Mouse (Mus musculus): ENCODE measurements around the gene Plekhf1.

Gene Plekhf1

DNA sequence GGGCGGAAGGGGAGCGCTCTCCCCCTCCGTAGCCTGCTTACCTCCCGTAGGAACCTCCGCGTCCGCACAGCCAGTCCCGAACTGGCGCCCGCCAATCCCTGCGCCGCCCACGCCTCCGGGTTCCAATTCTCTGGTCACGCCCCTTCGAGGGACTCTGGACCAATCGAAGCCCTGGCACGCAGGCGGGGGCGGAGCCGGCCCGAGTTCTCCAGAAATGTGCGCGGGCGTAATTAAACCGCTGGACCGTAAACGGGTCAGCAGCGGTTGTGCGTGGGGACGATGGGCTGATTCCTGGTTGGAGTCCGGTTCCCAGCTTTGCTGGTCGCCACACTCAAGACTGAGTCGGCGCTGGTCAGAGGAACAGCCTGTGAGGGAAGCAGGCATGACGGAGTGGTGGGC, at the start of gene Plekhf1:
Plekhf1 (minus strand) TSS at position 117 of the 399 bp plus-strand sequence.
- peak; percentile 89 for DNase-seq (ENCODE audit: low read depth)

DNA sequence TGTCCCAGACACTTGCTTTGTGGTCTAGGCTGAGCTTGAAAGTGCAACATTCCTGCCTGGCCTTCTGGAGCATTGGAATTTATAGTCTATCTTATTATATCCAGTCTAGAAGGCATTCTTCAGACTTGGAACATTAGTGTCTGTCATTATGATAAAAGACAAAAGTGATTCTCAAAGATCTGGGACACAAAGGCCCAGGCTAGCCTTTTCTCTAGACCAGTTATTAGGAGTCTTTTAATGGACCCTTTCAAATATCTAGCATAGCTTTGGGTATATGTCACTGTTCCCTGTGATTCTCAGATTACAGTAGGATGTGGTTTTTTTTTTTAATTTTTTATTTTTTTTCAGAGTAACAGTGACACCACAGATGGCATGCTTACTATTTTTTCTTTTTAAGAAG, 44.7 kb upstream of the Plekhf1 start:
- DNase-seq (ENCODE audit: low read depth) = no peak

DNA sequence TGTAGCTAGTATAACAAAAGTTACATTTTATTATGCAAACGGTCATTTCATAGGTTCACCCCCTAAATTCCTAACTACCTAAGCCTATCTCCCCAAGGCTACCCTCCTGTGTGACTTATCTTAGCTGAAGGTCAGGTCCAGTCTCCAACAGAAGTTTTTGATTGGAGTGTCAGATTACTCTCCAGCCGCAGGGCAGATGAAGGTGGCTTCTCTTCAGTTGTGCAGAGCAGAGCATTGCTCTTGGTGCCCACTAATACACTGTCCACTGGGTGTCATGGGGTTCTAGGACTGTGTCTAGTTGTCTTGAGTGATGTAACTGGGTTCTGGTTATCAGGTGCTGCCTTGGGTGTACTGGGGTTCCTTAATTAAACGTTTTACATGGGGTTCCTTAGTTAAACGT, 44.0 kb upstream of the Plekhf1 start:
- peak; percentile 20 for DNase-seq (ENCODE audit: low read depth)

DNA sequence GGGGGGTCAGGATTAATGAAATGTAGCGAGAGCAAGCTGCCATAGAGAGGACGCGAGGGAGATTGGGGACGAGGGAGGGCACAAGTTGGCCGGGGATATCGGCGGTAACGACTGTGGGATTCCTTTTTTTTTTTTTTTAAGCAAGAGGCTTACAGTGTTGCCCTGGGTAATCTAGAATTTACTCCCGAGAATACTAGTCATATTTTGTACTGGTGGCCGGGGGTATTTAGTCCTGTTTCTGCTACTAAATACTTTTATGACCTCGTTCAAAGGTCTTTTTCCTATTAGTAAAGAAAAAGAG, 43.6 kb upstream of the Plekhf1 start:
- DNase-seq (ENCODE audit: low read depth) = no peak

DNA sequence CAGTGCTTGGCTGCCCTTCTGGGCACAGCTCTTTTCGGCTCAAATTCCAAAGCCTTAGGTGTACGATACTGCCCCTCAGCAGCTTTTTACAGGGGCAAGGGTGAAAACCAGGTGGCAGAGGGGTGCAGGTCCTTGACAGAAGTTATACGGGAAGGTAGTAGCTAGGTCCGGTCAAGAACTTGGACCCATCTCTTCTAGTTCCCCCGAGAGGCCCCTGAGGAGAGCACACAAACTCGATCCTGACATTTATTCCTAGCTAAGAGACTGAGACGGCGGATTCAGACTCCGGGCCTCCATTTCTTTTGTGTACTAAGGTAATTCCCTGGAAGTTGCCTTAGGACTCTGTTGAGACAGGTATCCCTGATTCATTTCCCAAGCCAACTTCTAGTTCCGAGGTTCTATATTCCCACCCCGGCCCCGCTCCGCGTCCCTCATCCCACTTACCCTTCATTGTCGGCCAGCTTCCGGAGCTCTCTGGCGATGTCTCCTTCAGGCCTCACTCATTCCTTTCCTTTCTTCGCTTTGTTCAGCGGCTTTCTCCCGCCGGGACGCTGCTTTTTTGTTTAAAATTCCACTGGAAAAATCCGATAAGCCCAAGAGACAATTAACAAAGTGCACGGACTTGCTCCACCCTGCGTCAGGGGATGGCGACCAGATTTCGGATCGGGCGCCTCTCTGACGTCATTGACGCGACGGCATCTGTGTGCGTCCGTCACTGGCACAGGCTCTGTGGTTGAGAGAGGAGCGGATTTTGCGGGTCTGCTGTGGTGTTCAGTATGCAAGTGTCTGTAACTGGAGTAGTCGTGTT, 43.1 kb upstream of the Plekhf1 start, which contains the start of gene Pop4:
Pop4 (minus strand) TSS at position 721 of the 808 bp plus-strand sequence.
- peak; percentile 87 for DNase-seq (ENCODE audit: low read depth)

DNA sequence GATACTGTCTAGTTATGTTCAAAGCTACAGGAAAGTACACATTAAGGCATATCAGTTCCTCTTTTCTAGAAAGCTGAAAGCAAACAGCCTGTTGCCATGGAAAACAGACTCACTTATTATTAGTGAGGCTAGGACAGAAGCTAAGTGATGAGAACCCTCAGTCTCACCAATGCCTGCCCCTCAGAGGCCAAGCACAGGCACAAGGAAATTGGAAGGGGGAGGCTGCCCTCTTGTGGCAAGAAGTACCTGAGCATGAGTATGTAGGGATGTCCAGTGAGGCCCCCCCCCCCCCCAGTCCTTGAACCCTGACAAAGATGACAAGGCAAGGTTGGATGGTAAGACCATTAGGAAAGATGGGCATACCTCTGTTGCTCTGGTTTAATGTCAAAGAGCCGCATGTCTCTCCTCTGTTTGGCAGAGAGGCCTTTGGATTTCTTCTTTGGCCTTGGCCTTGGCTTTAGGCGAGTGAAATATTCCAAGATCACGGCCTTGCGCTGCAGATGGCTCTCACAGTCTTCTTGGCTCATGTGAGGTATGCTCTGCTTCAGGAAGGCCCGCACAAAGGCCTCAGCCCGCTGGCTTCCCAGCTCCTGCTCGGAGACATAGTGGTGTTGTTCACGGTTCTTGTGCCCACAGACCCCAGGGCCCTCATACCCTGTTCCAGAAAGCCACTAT, 39.3 kb upstream of the Plekhf1 start:
- peak; percentile 19 for DNase-seq (ENCODE audit: low read depth)

DNA sequence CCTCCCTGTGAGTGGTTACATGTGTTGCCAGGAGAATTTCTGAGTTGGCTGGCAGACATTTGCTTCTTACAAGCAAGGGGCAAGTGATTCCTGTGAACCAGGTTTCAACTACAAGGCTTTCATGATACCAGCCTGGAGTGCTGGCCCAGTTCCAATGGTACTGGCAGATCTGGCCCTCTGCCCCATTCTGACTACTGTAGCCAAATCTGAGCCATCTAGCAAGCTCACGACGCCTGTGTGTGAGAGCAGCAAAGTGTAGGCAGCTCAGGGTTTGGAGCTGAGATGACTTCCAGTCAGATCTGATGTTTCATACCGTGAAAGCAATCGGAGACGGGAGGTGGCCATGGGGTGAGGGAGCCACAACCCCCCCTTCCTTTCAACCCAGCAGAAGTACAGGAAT, 34.6 kb upstream of the Plekhf1 start:
- DNase-seq (ENCODE audit: low read depth) = no peak

DNA sequence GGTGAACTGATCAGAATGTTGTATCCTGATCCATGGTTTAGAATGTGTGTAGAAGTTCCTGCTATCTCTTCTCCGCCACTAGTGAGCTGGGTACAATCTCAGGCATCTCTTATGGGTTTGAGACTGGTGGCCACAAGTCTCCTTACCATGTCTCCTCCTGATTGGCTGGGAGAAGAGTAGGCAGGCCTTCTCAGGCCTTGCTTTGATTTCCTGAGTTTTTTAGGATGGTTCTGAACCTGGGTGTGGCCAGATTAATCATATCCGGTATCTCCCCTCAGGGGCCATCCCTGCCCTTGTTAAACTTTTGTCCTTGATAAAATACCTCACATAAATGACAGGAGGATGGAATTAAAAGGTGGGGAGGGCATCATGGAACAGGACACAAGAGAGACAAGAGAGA, 31.8 kb upstream of the Plekhf1 start:
- no peak for DNase-seq (ENCODE audit: low read depth)

DNA sequence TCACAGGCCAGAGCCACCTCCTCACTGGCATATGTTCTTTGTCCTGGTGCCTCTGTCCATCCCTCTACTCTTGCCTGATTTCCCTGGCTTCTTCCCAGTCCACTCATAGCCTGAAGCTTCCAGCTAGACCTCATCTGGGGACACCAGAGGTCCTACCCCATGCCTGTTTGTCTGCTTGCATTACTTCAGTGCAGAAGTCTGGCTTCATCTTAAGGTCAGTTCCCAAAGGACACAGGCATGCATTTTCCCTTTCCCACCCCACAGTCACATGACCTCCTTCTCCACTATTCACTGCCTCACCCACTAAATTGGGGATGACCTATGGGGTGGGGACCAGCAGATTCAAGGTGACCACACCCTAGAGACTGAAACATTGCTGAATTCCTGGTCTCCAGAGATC, 25.6 kb upstream of the Plekhf1 start:
- no peak for DNase-seq (ENCODE audit: low read depth)

DNA sequence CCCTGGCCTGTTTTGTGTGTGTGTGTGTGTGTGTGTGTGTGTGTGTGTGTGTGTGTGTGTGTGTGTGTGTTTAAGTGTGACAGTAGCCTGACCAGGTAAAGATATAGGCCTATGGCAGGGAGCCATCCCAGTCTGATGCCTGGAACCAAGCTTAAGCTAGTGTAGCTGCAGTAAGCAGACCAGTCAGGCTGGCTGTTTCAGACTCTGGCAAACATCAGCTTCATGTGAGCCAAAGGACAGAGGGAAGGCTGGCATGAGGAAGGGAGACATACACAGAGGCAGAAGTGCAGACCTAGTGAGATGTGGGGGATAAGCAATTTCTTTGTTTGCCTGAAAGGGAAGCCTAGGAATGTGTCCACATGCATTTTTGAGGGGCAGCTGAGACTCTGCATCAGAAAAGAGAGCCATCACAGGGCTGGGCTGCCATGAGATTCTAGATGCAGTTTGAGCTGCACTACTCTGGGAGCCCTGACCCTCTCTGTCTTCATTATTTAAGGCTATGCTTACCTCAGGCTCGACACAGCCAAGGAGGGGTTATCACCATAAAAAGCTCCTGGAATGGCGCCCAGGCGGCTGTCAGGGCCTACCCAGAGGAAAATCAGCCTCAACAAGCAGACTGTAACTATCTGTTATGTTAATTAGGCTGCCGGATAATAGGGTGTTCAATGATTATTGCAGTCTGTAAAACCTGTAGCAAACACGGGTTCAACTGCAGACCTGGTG, 23.8 kb upstream of the Plekhf1 start:
- no peak for DNase-seq (ENCODE audit: low read depth)

DNA sequence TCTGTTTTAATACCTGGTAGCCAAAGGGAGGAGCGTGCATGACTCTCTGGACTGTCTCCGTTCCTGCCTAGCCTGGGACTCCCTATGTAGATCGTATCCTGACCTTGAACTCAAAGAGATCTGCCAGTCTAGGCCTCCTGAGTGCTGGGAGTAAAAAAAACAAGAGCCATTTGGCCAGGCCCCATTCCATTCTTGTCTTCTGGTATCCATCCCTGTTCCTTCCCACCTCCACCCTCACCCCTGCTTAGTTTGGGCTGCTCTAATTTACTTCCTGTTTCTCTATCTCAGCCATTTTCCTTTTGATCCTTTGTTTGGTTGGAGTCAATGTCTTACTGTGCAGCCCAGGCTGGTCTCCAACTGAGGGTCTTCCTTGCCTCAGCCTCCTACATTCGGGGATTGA, 14.6 kb upstream of the Plekhf1 start:
- DNase-seq (ENCODE audit: low read depth) = no peak

DNA sequence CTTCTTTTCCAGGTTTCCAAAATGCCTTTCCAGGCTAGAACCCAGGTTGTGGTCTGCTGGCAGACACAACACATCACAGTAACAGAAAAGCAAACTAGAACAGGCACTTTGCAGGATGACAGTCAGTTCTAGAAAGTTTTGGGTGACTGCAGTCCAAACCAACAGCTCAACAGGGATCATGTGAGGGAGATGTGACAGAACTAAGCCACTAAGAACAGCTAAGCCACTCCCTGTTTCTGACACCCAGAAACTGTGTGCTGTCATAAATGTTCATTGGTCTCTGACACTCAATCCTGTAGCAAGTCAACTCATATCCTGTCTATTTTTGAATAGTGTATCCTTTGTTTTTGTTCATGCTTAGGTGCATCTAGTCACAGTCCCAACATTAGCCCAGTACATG, 9.3 kb upstream of the Plekhf1 start:
- no peak for DNase-seq (ENCODE audit: low read depth)

DNA sequence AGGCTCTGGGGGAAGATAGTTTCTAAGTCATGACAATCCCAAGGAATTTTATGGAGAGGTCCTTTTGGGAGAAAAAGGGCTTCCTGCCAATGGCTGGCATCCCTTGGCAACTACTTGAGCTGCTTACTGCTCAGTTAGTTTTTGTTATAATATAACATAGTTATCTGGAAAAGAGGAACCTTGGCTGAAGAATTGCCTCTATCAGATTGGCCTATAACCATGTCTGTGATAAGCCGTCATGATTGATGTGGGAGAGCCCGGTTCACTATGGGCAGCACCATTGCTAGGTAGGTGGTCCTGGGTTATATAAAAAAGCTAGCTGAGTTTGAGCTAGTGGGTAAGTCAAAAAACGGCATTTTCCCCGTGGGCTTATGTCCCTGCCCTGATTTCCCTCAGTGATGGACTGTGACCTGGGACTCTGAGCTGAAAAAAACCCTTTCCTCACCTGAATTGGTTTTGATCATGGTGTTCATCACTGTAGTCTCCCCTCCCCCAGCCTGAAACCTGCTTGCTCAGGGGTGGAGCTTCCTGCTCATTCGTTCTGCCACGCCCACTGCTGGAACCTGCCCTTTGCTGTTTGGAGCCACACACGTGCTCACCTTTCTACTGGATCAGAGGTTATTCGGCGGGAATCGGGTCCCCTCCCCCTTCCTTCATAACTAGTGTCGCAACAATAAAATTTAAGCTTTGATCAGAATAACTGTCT, 8.7 kb upstream of the Plekhf1 start:
- DNase-seq (ENCODE audit: low read depth) = no peak

DNA sequence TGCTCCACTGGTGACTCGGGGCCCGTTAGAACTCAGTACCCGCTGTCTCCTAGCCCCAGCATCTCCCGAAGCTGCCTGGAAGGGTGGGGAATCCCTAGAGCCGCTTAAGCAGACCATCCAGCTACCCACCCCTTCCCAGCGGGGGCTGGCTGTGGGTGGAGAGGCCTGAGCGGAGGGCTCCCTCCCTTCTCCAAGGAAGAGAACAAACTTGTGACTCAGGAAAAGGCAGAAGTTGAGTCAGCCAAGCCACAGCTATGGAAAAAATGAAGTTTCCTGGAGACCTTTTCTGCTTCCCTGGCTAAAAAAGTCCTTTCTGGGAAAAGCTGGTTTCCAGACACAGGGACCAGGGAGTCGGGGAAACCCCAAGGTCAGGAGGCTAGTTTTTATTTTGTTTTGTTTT, 2.5 kb upstream of the Plekhf1 start:
- no peak for DNase-seq (ENCODE audit: low read depth)

DNA sequence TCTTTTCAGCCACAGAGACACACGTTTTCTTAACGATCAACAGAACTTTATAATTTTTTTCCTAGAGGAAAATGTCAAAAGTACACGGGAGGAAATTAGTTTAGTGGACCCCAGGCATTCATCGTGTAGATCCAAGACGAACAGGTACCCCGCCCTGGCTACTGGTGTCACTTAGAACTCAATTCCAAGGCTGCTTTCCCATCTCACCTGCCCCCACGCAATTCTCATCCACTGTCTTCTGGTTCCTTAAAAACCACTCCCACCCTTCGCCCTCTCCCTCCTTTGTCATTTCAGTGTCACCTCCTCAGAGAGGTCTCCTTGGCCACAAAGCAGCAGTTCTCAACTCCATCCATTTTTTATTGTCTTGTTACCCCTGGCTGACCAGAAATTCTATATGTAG, 513 bp upstream of the Plekhf1 start:
- DNase-seq (ENCODE audit: low read depth) = no peak

DNA sequence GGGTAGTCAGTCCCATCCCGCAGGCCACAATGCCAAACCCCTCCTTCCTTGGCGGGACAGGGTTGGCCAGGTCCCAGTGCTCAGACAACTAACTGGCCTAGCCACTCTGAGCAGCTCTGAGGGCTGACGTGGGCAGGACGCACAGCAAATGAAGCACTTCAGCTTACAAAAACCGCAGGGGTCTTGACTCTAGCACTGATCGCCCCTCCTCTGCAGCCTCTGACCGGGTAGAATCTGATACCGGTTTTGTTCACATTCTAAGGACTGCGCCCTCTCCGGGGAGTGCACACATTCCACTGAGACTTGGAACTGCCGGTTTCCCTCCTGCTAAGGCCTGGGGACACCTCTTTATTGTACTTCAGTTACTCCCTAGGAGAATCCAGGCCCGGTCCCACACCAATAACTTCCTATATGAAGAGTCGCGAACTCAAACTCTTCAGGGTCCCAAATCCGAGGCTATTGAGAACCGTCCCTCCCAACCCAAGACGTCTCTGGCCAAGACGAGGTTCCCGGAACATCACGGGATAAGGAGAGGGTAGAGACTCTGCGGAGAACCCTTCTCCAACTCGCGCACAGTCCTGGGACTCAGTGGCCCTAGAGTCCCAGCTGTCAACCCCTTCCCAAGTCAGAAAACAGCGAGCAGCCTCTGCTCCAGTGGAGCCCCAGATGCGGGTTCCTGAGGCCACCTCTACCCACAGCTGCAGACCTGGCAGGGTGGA, 476 bp downstream of the Plekhf1 start:
- no peak for DNase-seq (ENCODE audit: low read depth)

DNA sequence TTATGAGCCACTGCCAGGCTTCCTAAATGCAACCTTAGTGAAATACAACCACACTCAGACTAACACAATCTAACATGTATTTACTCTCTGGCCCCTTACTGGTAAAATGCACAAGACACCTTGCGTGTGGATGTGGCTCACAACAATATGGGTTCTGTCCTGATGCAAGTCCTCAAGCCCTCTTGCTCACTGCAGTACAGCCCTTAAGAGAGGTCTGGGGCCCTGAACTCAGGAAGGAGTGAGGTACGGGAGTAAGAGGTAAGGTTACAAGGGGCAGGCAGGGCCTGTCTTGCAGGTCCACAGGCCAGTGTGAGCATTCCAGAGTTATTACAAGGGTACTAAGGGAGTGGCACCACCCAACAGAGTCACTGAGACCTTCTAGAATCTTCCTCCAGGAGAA, 1.6 kb downstream of the Plekhf1 start:
- no peak for DNase-seq (ENCODE audit: low read depth)

DNA sequence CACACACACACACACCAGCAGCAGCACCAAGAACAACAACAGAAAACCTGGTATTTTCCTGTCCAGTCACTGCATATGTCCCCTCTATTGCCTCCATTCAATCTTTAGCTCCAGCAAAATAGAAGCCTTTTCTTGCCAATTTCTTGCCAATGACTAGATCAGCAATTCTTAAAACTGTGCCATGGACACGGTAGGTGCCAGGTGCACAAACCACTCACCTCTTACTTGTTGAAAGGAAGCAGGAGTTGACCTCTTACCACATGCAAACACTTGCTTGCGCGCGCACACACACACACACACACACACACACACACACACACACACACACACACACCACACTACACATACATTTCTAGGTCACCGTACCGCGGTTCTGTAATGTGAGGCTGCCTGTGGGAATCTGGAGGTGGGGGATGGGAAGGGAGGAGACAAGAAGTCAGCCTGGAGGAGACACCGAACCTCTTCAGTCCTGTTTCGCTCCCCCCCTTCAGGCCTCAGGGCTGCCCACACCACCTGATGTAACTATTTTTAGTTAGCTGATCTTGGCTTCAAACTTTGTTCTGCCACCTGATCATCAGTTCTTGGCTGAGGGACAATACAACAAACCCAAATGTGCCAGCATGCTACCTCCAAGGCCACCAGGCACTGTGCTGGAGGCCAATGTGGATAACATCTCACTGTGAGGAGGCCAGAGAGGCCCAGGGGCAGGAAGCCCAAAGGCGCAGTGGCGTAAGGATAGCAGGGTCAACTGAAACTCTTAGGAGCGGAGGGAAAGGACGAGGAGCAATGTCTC, 3.0 kb downstream of the Plekhf1 start:
- DNase-seq (ENCODE audit: low read depth) = no peak

DNA sequence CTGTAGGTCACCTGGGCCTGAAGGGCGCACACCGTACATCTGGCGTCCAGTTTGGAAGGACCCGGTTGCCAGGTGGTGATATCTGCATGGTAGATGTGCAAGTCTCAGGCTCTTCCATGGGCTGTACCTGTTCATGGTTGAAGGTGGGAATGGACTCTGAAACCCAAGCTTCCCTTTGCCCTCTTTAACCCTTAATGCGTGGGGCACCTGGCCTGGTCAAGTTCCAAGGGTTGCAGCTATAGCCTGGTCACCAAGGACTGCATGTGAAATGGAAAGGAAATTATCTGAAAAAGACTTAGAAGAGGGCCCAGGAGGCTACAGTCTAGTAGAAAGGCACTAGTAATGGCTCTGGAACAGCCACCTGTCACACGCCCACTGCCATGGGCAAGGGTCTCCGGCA, 7.0 kb downstream of the Plekhf1 start:
- no peak for DNase-seq (ENCODE audit: low read depth)

DNA sequence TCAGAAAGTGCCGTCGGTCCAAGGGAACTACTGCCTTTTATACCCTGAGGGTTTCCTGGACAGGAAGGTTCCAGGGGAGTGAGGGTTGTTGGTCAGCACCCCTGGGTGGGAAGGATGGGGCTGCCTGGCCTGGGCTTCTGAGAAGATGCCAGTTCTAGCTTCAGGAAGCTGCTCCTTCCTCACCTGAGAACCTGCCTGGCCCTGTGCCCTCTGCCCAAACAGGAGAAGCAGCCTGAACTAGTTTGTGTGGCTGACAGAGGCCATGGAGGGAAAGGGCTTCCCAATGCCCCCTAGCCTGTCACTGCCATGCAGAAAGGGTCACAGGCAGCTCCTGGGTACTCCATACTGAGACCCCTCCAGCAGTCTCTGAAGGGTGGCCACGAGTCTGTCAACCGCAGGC, 8.3 kb downstream of the Plekhf1 start:
- DNase-seq (ENCODE audit: low read depth) = no peak

All from c-Kit-positive CD71-positive TER-119-negative erythroid progenitor cells, embryonic 14.5 days (primary cell).